Mouse (Mus musculus) hindbrain, embryonic 14.5 days (tissue): ENCODE results near the gene Syndig1l. TPM values are rescaled to one million over a fixed set of nuclear protein-coding genes. Genes with fewer than 3 reads are reported as not detected.

Experiments used
- ATAC-seq: fragments of 200-750 bp; cut with Nextera tagmentation; 2 replicates; pipeline ENCODE4 v1.8.0; 2017; ENCODE audit warnings: moderate number of reproducible peaks, mild to moderate bottlenecking, moderate TSS enrichment, moderate library complexity; ENCODE audit not compliant: low FRiP score
- DNase-seq: peaks from one replicate; pipeline ENCODE4 v3.0.0-alpha.2; 2015; ENCODE audit warnings: low spot score
- H3K27ac ChIP-seq: fragments of 300-500 bp; sonication (generic); 2 replicates; pipeline ENCODE4 v1.5.1; 2014; ENCODE audit warnings: mild to moderate bottlenecking, moderate library complexity
- H3K27me3 ChIP-seq: fragments of 300-500 bp; sonication (generic); 2 replicates; pipeline ENCODE4 v1.6.1; 2014; ENCODE audit warnings: mild to moderate bottlenecking, low read length, mixed read lengths; ENCODE audit not compliant: control insufficient read depth, insufficient read depth
- H3K36me3 ChIP-seq: fragments of 300-500 bp; sonication (generic); replicated peaks from 2 replicates; pipeline ENCODE4 v1.6.1; 2014; ENCODE audit not compliant: control insufficient read depth, insufficient read depth
- H3K4me1 ChIP-seq: fragments of 300-500 bp; sonication (generic); replicated peaks from 2 replicates; pipeline ENCODE4 v1.6.1; 2014; ENCODE audit warnings: antibody characterized with exemption, low read length, mixed read lengths; ENCODE audit not compliant: control insufficient read depth, insufficient read depth
- H3K4me2 ChIP-seq: fragments of 300-500 bp; sonication (generic); replicated peaks from 2 replicates; pipeline ENCODE4 v1.6.1; 2014; ENCODE audit warnings: mild to moderate bottlenecking, moderate library complexity
- H3K4me3 ChIP-seq: fragments of 300-500 bp; sonication (generic); replicated peaks from 2 replicates; pipeline ENCODE4 v1.5.1; 2014; ENCODE audit warnings: mild to moderate bottlenecking, low read length
- H3K9ac ChIP-seq: fragments of 300-500 bp; sonication (generic); 2 replicates; pipeline ENCODE4 v1.6.1; 2014
- H3K9me3 ChIP-seq: fragments of 300-500 bp; sonication (generic); 2 replicates; pipeline ENCODE4 v1.6.1; 2016; ENCODE audit warnings: low read length; ENCODE audit not compliant: control insufficient read depth
- WGBS: fragments of 180-500 bp; shearing (Covaris S2); extraction: QIAGEN DNeasy Blood & Tissue Kit; methylation state at CpG from one replicate; pipeline ENCODE4 v1.1.7; 2014; 5-methylcytosine and 5-hydroxymethylcytosine counted together
- polyA plus RNA-seq: library from polyadenylated mRNA; unstranded; fragments of >200 nt; fragmentation: Nextera tagmentation; extraction: Ambion mirVana; gene quantifications from 2 replicates; pipeline ENCODE4 v1.2.1, GENCODE M21; 2014

Syndig1l gene
- polyA plus RNA-seq, 1 experiment from 2014 or later = 11.1 TPM

DNA sequence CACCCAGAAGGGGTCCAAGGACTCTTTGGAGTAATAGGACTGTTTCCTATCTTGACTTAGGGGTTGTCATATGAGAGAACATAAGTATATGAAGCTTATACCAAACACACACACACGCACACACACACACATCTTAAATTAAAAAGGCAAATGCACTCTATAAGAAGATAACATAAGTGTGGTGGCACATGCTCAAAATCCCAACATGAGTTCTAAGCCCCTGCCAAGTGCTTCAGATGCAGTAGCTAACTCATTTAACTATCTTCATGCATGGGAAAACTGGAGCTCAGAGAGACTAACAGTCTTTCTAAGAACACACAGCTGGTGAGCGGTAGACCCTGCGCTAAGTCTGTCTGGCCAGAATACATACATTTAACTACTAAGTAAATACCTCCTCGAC lies 11.1 kb downstream of the Syndig1l start:
- no peaks in the 10 kb centered on the region for H3K36me3 ChIP-seq
- H3K4me1 ChIP-seq = no peaks in the 10 kb centered on the region; the same call in 1 of the 2 replicates
- H3K4me2 ChIP-seq = no peak overlapping the region
- no peak overlapping the region for H3K4me3 ChIP-seq
- H3K27me3 ChIP-seq = no peaks in the 10 kb centered on the region
- no peak for ATAC-seq
- WGBS = 89% methylated on average over 4 of the region's 4 CpGs
- no peak for DNase-seq
- H3K9ac ChIP-seq = no peak overlapping the region
- H3K9me3 ChIP-seq = no peaks in the 10 kb centered on the region
- no peak overlapping the region for H3K27ac ChIP-seq

DNA sequence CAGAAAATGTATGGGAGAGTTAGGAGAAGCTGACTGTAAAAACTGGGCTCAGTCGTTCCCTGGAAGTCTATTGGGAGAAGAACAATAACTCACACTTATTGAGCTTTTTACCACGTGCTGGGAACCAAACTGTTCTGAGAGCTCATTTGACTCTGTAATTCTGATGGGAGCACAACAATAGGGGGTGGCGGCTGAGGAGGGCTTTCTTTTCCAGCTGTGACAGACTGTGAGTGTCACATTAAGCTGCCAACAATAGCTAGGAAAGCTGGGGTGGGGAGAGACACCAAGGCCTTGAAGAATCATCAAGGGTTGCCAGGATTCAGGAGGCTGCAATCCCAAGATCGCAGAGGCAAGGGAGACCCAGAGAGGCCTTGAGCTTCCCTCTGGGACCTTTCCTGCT lies 12.5 kb downstream of the Syndig1l start:
- ATAC-seq (no peak), DNase-seq (no peak)
- no peak overlapping the region for H3K4me2 ChIP-seq
- no peak overlapping the region for H3K9ac ChIP-seq
- H3K36me3 ChIP-seq = no peaks in the 10 kb centered on the region
- no peaks in the 10 kb centered on the region; the same call in 1 of the 2 replicates for H3K4me1 ChIP-seq
- no peak overlapping the region for H3K4me3 ChIP-seq
- WGBS = 8% methylated on average over 4 of the region's 4 CpGs
- no peaks in the 10 kb centered on the region for H3K9me3 ChIP-seq
- no peak overlapping the region for H3K27ac ChIP-seq
- no peaks in the 10 kb centered on the region for H3K27me3 ChIP-seq

DNA sequence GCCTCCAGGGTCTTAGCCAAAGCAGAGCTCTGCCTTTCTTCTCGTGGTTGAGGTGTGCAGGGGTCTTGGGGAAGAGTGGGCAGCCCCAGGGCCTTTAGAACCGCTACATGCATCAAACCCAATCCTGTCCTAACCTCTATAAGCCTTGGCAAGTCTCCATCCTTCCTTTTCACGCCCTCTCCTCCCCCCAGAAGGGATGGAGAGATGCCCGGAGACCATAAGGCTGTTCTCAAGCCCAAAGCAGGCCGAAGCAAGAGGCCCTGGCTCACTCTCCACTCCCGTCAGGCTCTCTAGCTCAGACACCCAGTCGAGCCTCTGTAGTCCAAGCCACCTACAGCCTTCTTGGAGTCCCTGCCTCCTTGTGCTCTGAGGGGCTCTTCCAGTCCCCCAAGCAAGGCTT lies 14.1 kb downstream of the Syndig1l start:
- Histone ChIP-seq H3K27me3 (no peaks in the 10 kb centered on the region; the same call in 1 of the 2 replicates), H3K9me3 (no peaks in the 10 kb centered on the region), H3K4me1 (no peaks in the 10 kb centered on the region; the same call in 1 of the 2 replicates), H3K4me3 (no peak overlapping the region), H3K9ac (no peak overlapping the region), H3K4me2 (no peak overlapping the region), H3K27ac (no peak overlapping the region), H3K36me3 (no peaks in the 10 kb centered on the region)
- no peak for DNase-seq
- ATAC-seq = no peak
- 85% methylated on average over 7 of the region's 7 CpGs for WGBS

DNA sequence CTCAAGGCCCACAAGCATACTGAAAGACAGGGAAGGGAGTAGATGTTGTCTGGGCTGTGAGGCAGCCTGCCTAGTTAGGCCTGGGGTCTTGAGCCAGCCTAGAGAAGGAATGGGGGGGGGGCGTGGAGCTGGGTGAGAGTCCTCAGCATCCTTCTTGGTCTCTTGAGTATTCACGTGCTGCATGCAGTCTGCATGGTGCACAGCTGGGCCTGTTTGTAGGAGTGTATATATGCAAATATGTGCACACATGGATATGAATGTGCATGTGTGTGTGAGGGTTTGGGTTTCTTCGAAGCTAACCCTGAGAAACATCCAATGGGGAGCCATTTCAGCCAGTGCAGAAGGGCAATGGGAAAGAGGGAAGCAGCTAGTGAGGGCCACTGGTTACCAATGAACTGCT lies 22.6 kb downstream of the Syndig1l start:
- ATAC-seq (no peak), DNase-seq (no peak)
- no peak overlapping the region for H3K4me3 ChIP-seq
- no peaks in the 10 kb centered on the region for H3K36me3 ChIP-seq
- no peak overlapping the region for H3K4me2 ChIP-seq
- 67% methylated on average over 3 of the region's 3 CpGs for WGBS
- no peak overlapping the region for H3K9ac ChIP-seq
- no peaks in the 10 kb centered on the region for H3K9me3 ChIP-seq
- H3K27me3 ChIP-seq = no peaks in the 10 kb centered on the region; the same call in 1 of the 2 replicates
- H3K27ac ChIP-seq = no peak overlapping the region
- peaks cover 16% of the 10 kb centered on the region for H3K4me1 ChIP-seq

DNA sequence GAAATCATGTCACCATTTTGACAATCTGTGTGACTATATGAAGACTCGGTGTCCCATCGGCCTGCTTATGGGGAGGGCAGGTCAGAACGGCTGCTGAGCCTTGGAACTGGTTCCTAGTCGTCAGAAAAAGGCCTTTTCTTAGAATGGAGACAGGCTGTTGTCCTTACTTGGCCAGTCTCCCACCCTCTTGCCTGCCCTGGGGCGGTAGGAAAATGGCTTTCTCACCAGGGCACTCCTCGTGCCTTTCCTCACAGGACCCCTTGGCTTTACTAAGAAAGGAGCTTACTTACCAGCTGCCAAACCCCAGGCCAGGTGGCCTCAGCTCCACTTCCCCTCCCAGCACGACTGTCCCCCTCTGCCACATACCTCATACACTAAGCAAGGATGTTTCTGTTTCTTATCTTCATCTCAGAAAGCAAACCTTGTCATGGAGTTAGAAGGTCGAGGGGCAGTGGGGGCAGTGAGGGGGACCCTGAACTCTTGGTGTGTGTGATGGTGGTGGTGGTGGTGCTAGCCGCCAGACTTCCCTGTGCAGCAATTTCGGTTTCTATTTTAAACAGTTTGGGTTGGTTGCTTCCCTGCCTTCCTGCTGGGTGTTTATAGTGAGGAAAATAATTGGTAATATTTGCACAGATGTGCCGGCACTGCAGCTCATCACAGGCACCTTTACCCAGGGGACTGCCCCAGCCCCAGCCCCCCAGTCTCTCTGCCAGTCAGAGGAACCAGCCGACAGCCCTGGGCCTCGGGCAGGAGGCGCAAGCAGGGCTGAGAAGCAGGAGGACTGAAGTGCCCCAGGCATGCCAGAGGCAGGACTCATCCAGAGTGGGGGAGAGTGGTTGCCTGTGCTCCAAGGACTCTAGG lies 23.7 kb downstream of the Syndig1l start:
- Histone ChIP-seq H3K27me3 (no peaks in the 10 kb centered on the region; the same call in 1 of the 2 replicates), H3K9ac (no peak overlapping the region), H3K4me2 (no peak overlapping the region), H3K4me1 (peaks cover 16% of the 10 kb centered on the region), H3K36me3 (no peaks in the 10 kb centered on the region), H3K27ac (peak overlapping the region; percentile 59), H3K9me3 (no peaks in the 10 kb centered on the region), H3K4me3 (no peak overlapping the region)
- 31% methylated on average over 14 of the region's 14 CpGs for WGBS
- ATAC-seq (no peak), DNase-seq (no peak)

DNA sequence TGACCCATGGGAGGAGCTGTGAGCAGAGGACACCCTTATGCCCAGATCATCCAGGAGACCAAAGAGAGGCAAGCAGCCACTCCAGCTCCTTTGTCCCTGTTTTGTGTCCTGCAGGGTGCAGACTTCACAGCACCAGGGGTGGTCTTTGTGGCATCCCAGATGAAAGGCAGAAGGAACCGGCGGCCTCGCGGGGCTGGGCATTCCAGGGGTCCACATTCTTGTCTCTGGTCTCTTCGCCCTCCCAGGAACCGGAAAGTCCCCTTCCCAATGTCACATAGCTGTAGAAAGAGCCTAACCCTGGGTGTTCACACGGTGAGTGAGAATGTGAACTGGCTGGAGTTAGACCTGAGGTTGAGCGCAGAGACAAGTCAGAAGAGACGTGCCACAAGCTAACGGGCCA lies 27.0 kb downstream of the Syndig1l start:
- no peak overlapping the region for H3K27ac ChIP-seq
- no peak for ATAC-seq
- WGBS = 30% methylated on average over 10 of the region's 10 CpGs
- H3K36me3 ChIP-seq = no peaks in the 10 kb centered on the region
- DNase-seq = no peak
- H3K4me1 ChIP-seq = peaks cover 16% of the 10 kb centered on the region
- no peak overlapping the region for H3K4me2 ChIP-seq
- no peak overlapping the region for H3K9ac ChIP-seq
- H3K9me3 ChIP-seq = no peaks in the 10 kb centered on the region
- no peaks in the 10 kb centered on the region for H3K27me3 ChIP-seq
- no peak overlapping the region for H3K4me3 ChIP-seq

DNA sequence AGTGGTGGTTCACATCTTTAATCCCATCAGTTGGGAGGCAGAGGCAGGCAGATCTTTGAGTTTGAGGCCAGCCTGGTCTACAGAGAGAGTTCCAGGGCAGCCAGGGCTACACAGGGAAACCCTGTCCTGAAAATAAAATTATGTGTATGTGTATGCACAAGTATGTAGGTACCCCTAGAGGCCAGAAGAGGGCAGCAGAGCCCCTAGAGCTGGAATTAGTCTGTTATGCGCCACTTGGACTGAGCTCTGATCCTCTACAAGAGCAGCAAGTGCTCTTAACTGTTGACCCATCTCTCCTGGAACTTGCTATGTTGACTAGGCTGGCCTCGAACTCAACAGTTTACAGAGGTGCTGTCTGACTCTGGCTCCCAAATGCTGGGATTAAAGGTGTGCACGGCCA lies 28.1 kb downstream of the Syndig1l start:
- no peak overlapping the region for H3K9ac ChIP-seq
- no peaks in the 10 kb centered on the region for H3K36me3 ChIP-seq
- DNase-seq = no peak
- no peak overlapping the region for H3K27ac ChIP-seq
- H3K9me3 ChIP-seq = no peaks in the 10 kb centered on the region
- ATAC-seq = no peak
- H3K4me1 ChIP-seq = peaks cover 10% of the 10 kb centered on the region
- 98% methylated on average over 3 of the region's 3 CpGs for WGBS
- H3K4me3 ChIP-seq = no peak overlapping the region
- no peaks in the 10 kb centered on the region for H3K27me3 ChIP-seq
- H3K4me2 ChIP-seq = no peak overlapping the region

DNA sequence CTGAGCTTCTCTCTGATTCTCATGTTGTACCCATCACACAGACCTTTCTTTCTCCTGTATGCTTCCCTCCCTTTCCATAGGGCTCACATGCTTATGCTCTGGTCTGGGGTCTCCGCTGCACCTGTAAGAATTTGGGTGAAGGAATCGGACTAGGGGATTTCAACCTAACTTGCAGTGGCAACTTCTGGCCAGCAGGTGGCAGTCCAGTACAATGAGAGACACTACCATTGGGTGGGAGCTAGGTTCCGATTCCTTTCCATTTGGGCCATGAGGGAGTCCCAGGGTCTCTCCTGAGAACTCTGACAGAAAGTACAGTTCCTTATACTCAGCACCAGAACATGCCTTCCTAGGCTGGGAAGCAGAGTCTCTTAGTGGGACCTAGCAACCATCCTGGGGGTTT lies 44.7 kb downstream of the Syndig1l start:
- Histone ChIP-seq H3K9me3 (no peaks in the 10 kb centered on the region), H3K4me3 (no peak overlapping the region), H3K9ac (no peak overlapping the region), H3K4me2 (no peak overlapping the region), H3K36me3 (no peaks in the 10 kb centered on the region), H3K27me3 (peaks cover 6% of the 10 kb centered on the region; the same call in 1 of the 2 replicates), H3K4me1 (no peaks in the 10 kb centered on the region), H3K27ac (no peak overlapping the region)
- peak; percentile 82 for DNase-seq
- peak; percentile 48; the same call in 1 of the 2 replicates for ATAC-seq
- 19% methylated on average over 3 of the region's 3 CpGs for WGBS

DNA sequence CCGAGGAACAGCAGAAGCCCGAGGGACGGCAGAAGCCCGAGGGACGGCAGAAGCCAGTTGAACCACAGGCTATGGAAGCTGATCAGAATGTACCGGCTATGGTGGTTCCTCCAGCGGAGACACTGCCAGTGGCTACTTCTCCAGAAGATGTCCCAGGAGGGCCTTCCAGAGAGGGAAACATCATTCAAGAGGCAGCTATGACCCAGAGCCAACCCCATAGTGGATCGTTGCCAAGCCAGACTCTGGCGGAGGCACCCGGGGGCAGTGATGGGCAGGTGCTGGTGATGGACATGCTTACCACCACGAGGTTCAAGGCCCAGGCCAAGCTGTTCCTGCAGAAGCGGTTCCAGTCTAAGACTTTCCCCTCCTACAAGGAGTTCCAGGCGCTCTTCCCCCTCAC lies 48.4 kb downstream of the Syndig1l start:
- Histone ChIP-seq H3K4me3 (no peak overlapping the region), H3K27ac (no peak overlapping the region), H3K4me2 (no peak overlapping the region), H3K9me3 (no peaks in the 10 kb centered on the region), H3K27me3 (peaks cover 7% of the 10 kb centered on the region; the same call in 1 of the 2 replicates), H3K4me1 (no peaks in the 10 kb centered on the region), H3K36me3 (no peaks in the 10 kb centered on the region), H3K9ac (no peak overlapping the region)
- ATAC-seq = no peak
- DNase-seq = no peak
- WGBS = 80% methylated on average over 13 of the region's 13 CpGs
